Mouse (Mus musculus) limb, embryonic 14.5 days (tissue): ENCODE measurements around the gene Iqgap1. TPM values are rescaled to one million over a fixed set of nuclear protein-coding genes. Genes with fewer than 3 reads are reported as not detected.

Experiments used
- ATAC-seq: fragments of 200-750 bp; cut with Nextera tagmentation; 2 replicates; pipeline ENCODE4 v1.8.0; 2017; ENCODE audit warnings: low read depth, moderate number of reproducible peaks, moderate TSS enrichment; ENCODE audit not compliant: low FRiP score
- DNase-seq: peaks from one replicate; pipeline ENCODE4 v3.0.0-alpha.2; 2015; ENCODE audit warnings: low spot score
- H3K27ac ChIP-seq: fragments of 300-500 bp; sonication (generic); replicated peaks from 2 replicates; pipeline ENCODE4 v1.5.1; 2014; ENCODE audit warnings: low read depth, mild to moderate bottlenecking, low read length, moderate library complexity, mixed read lengths
- H3K27me3 ChIP-seq: fragments of 300-500 bp; sonication (generic); 2 replicates; pipeline ENCODE4 v1.6.1; 2014; ENCODE audit warnings: low read length, mixed read lengths; ENCODE audit not compliant: control insufficient read depth, insufficient read depth
- H3K36me3 ChIP-seq: fragments of 300-500 bp; sonication (generic); 2 replicates; pipeline ENCODE4 v1.6.1; 2014; ENCODE audit warnings: mild to moderate bottlenecking, low read length, moderate library complexity, mixed read lengths; ENCODE audit not compliant: control insufficient read depth, insufficient read depth
- H3K4me1 ChIP-seq: fragments of 300-500 bp; sonication (generic); 2 replicates; pipeline ENCODE4 v1.6.1; 2014; ENCODE audit warnings: antibody characterized with exemption, low read length, mixed read lengths; ENCODE audit not compliant: control insufficient read depth, insufficient read depth
- H3K4me2 ChIP-seq: fragments of 300-500 bp; sonication (generic); replicated peaks from 2 replicates; pipeline ENCODE4 v1.6.1; 2014; ENCODE audit warnings: low read depth, mild to moderate bottlenecking, low read length, moderate library complexity; ENCODE audit not compliant: severe bottlenecking
- H3K4me3 ChIP-seq: fragments of 300-500 bp; sonication (generic); replicated peaks from 2 replicates; pipeline ENCODE4 v1.5.1; 2014; ENCODE audit warnings: low read length
- H3K9ac ChIP-seq: fragments of 300-500 bp; sonication (generic); 2 replicates; pipeline ENCODE4 v1.6.1; 2014; ENCODE audit warnings: mild to moderate bottlenecking, low read depth, low read length, moderate library complexity; ENCODE audit not compliant: severe bottlenecking
- H3K9me3 ChIP-seq: fragments of 300-500 bp; sonication (generic); 2 replicates; pipeline ENCODE4 v1.6.1; 2016; ENCODE audit warnings: low read length; ENCODE audit not compliant: control insufficient read depth
- POLR2A ChIP-seq: fragments of 200-500 bp; IDR thresholded peaks from 2 replicates; pipeline ENCODE4 v1.8.0; 2012; ENCODE audit warnings: inconsistent platforms, mild to moderate bottlenecking, moderate library complexity, borderline replicate concordance; ENCODE audit not compliant: insufficient read depth, insufficient read length; ENCODE audit errors: extremely low read depth
- WGBS: fragments of 180-500 bp; shearing (Covaris S2); extraction: QIAGEN DNeasy Blood & Tissue Kit; methylation state at CpG from one replicate; pipeline ENCODE4 v1.1.7; 2014; 5-methylcytosine and 5-hydroxymethylcytosine counted together
- polyA plus RNA-seq, 2 experiments: library from polyadenylated mRNA; depleted of rRNA in 1 of 2; stranded (reverse) in 1 of 2; unstranded in 1 of 2; fragments of >200 nt; fragmentation: Nextera tagmentation in 1 of 2; extraction: Ambion mirVana in 1 of 2; gene quantifications; 2 replicates each; pipeline versions ENCODE4 v1.2.1 to v1.2.3; 2012 to 2014

Gene Iqgap1
- polyA plus RNA-seq, 2 experiments: 43.9 to 93.2 TPM

GRCm38 (mm10) chr7:80820838-80821237 is 4.9 kb downstream of the Iqgap1 start:
- ATAC-seq (no peak), DNase-seq (no peak)
- H3K27ac ChIP-seq: no peak overlapping the region
- no peaks in the 10 kb centered on the region for H3K27me3 ChIP-seq
- no peak overlapping the region for H3K4me2 ChIP-seq
- no peak for TF ChIP-seq POLR2A
- H3K36me3 ChIP-seq: no peaks in the 10 kb centered on the region
- peaks cover 13% of the 10 kb centered on the region for H3K4me1 ChIP-seq
- H3K9me3 ChIP-seq: no peaks in the 10 kb centered on the region
- 54% methylated on average over 4 of the region's 4 CpGs for WGBS
- H3K4me3 ChIP-seq: no peak overlapping the region
- H3K9ac ChIP-seq: no peak overlapping the region

- TF ChIP-seq POLR2A: no peak
- DNase-seq (no peak), ATAC-seq (no peak)
- WGBS: 50% methylated on average over 5 of the region's 5 CpGs
- Histone ChIP-seq H3K4me2 (no peak overlapping the region), H3K9me3 (no peaks in the 10 kb centered on the region), H3K4me3 (no peak overlapping the region), H3K27me3 (no peaks in the 10 kb centered on the region), H3K36me3 (no peaks in the 10 kb centered on the region), H3K4me1 (no peaks in the 10 kb centered on the region), H3K9ac (no peak overlapping the region), H3K27ac (no peak overlapping the region)
These were observed 9.1 kb downstream of the Iqgap1 start for GRCm38 (mm10) chr7:80816641-80817040.

- H3K27me3 ChIP-seq: no peaks in the 10 kb centered on the region
- H3K36me3 ChIP-seq: no peaks in the 10 kb centered on the region
- no peak overlapping the region for H3K27ac ChIP-seq
- H3K9ac ChIP-seq: no peak overlapping the region
- 88% methylated on average over 4 of the region's 4 CpGs for WGBS
- no peak for TF ChIP-seq POLR2A
- H3K4me3 ChIP-seq: no peak overlapping the region
- H3K9me3 ChIP-seq: no peaks in the 10 kb centered on the region
- no peak overlapping the region for H3K4me2 ChIP-seq
- ATAC-seq (no peak), DNase-seq (no peak)
- no peaks in the 10 kb centered on the region for H3K4me1 ChIP-seq
These were observed 12.4 kb downstream of the Iqgap1 start for GRCm38 (mm10) chr7:80813397-80813796.

GRCm38 (mm10) chr7:80806331-80806730 is 19.4 kb downstream of the Iqgap1 start:
- ATAC-seq: no peak
- no peaks in the 10 kb centered on the region for H3K36me3 ChIP-seq
- H3K9me3 ChIP-seq: no peaks in the 10 kb centered on the region
- H3K27me3 ChIP-seq: no peaks in the 10 kb centered on the region
- WGBS: 70% methylated on average over 4 of the region's 4 CpGs
- H3K4me2 ChIP-seq: no peak overlapping the region
- DNase-seq: no peak
- no peak for TF ChIP-seq POLR2A
- peaks cover 11% of the 10 kb centered on the region for H3K4me1 ChIP-seq
- H3K4me3 ChIP-seq: no peak overlapping the region
- no peak overlapping the region for H3K9ac ChIP-seq
- H3K27ac ChIP-seq: no peak overlapping the region

GRCm38 (mm10) chr7:80803173-80803872 is 22.5 kb downstream of the Iqgap1 start:
- H3K4me2 ChIP-seq: peak overlapping the region; percentile 81
- 5% methylated on average over 38 of the region's 47 CpGs for WGBS
- peak overlapping the region; percentile 79 for H3K27ac ChIP-seq
- H3K9me3 ChIP-seq: no peaks in the 10 kb centered on the region
- H3K27me3 ChIP-seq: no peaks in the 10 kb centered on the region
- peaks cover 11% of the 10 kb centered on the region for H3K4me1 ChIP-seq
- peak overlapping the region; percentile 78 for H3K9ac ChIP-seq
- peak overlapping the region; percentile 94 for H3K4me3 ChIP-seq
- ATAC-seq: peak; percentile 98
- TF ChIP-seq POLR2A: peak; percentile 67; the same call in 1 of the 2 replicates
- peak; percentile 97 for DNase-seq
- H3K36me3 ChIP-seq: peaks cover 13% of the 10 kb centered on the region
